Mouse (Mus musculus): ENCODE data around the gene Myoz2. TPM values are rescaled to one million over a fixed set of nuclear protein-coding genes. Genes with fewer than 3 reads are reported as not detected.

Myoz2 gene
- polyA plus RNA-seq, 1 experiment = not detected

- TF ChIP-seq CTCF (IDR thresholded peaks at IDR 0.05; ENCODE audit: extremely low read depth, insufficient read depth, low read length) (no peak), POLR2A (IDR thresholded peaks at IDR 0.05; ENCODE audit: extremely low read depth, insufficient read depth, low read length) (no peak)
- H3K4me3 ChIP-seq (ENCODE audit: insufficient read depth, low read length) = no peak overlapping the region
- no peaks in the 10 kb centered on the region; the same call in 1 of the 2 replicates for H3K4me1 ChIP-seq (ENCODE audit: control insufficient read depth, insufficient read depth, low read length)
- no peak overlapping the region for H3K27ac ChIP-seq (ENCODE audit: insufficient read depth, low read length)
Observed at GRCm38 (mm10) chr3:123065466-123065865, 30.7 kb upstream of the Myoz2 start.

GRCm38 (mm10) chr3:123064186-123064585, 29.4 kb upstream of the Myoz2 start:
- Histone ChIP-seq H3K4me1 (ENCODE audit: control insufficient read depth, insufficient read depth, low read length) (no peaks in the 10 kb centered on the region; the same call in 1 of the 2 replicates), H3K27ac (ENCODE audit: insufficient read depth, low read length) (no peak overlapping the region), H3K4me3 (ENCODE audit: insufficient read depth, low read length) (no peak overlapping the region)
- TF ChIP-seq CTCF (IDR thresholded peaks at IDR 0.05; ENCODE audit: extremely low read depth, insufficient read depth, low read length) (no peak), POLR2A (IDR thresholded peaks at IDR 0.05; ENCODE audit: extremely low read depth, insufficient read depth, low read length) (no peak)

- no peak overlapping the region for H3K4me3 ChIP-seq (ENCODE audit: insufficient read depth, low read length)
- no peak overlapping the region for H3K27ac ChIP-seq (ENCODE audit: insufficient read depth, low read length)
- no peaks in the 10 kb centered on the region; the same call in 1 of the 2 replicates for H3K4me1 ChIP-seq (ENCODE audit: control insufficient read depth, insufficient read depth, low read length)
- TF ChIP-seq POLR2A (IDR thresholded peaks at IDR 0.05; ENCODE audit: extremely low read depth, insufficient read depth, low read length) (no peak), CTCF (IDR thresholded peaks at IDR 0.05; ENCODE audit: extremely low read depth, insufficient read depth, low read length) (no peak)
Observed at GRCm38 (mm10) chr3:123061931-123062330, 27.1 kb upstream of the Myoz2 start.

- no peak for TF ChIP-seq CTCF (IDR thresholded peaks at IDR 0.05; ENCODE audit: extremely low read depth, insufficient read depth, low read length)
- TF ChIP-seq POLR2A (IDR thresholded peaks at IDR 0.05; ENCODE audit: extremely low read depth, insufficient read depth, low read length) = no peak
- no peaks in the 10 kb centered on the region; the same call in 1 of the 2 replicates for H3K4me1 ChIP-seq (ENCODE audit: control insufficient read depth, insufficient read depth, low read length)
- H3K27ac ChIP-seq (ENCODE audit: insufficient read depth, low read length) = no peak overlapping the region
Observed at GRCm38 (mm10) chr3:123058832-123059231, 24.0 kb upstream of the Myoz2 start.

GRCm38 (mm10) chr3:123054178-123054577, 19.4 kb upstream of the Myoz2 start:
- no peak for TF ChIP-seq CTCF (IDR thresholded peaks at IDR 0.05; ENCODE audit: extremely low read depth, insufficient read depth, low read length)
- no peak for TF ChIP-seq POLR2A (IDR thresholded peaks at IDR 0.05; ENCODE audit: extremely low read depth, insufficient read depth, low read length)
- Histone ChIP-seq H3K27ac (ENCODE audit: insufficient read depth, low read length) (peak overlapping the region; percentile 35; the same call in 1 of the 2 replicates), H3K4me3 (ENCODE audit: insufficient read depth, low read length) (no peak overlapping the region), H3K4me1 (ENCODE audit: control insufficient read depth, insufficient read depth, low read length) (no peaks in the 10 kb centered on the region)

More at GRCm38 (mm10) chr3:123058832-123059231, 24.0 kb upstream of the Myoz2 start:
- H3K4me3 ChIP-seq (ENCODE audit: insufficient read depth, low read length) = no peak overlapping the region

GRCm38 (mm10) chr3:123053192-123053938, 18.6 kb upstream of the Myoz2 start:
- Histone ChIP-seq H3K4me1 (ENCODE audit: control insufficient read depth, insufficient read depth, low read length) (no peaks in the 10 kb centered on the region), H3K27ac (ENCODE audit: insufficient read depth, low read length) (no peak overlapping the region), H3K4me3 (ENCODE audit: insufficient read depth, low read length) (no peak overlapping the region)
- TF ChIP-seq POLR2A (IDR thresholded peaks at IDR 0.05; ENCODE audit: extremely low read depth, insufficient read depth, low read length) (no peak), CTCF (IDR thresholded peaks at IDR 0.05; ENCODE audit: extremely low read depth, insufficient read depth, low read length) (no peak)

- no peak overlapping the region for H3K4me3 ChIP-seq (ENCODE audit: insufficient read depth, low read length)
- no peak overlapping the region for H3K27ac ChIP-seq (ENCODE audit: insufficient read depth, low read length)
- no peaks in the 10 kb centered on the region for H3K4me1 ChIP-seq (ENCODE audit: control insufficient read depth, insufficient read depth, low read length)
- no peak for TF ChIP-seq CTCF (IDR thresholded peaks at IDR 0.05; ENCODE audit: extremely low read depth, insufficient read depth, low read length)
Observed at GRCm38 (mm10) chr3:123042308-123042707, 7.5 kb upstream of the Myoz2 start.

GRCm38 (mm10) chr3:123033804-123034203, 1.0 kb downstream of the Myoz2 start:
- Histone ChIP-seq H3K4me1 (ENCODE audit: control insufficient read depth, insufficient read depth, low read length) (no peaks in the 10 kb centered on the region), H3K27ac (ENCODE audit: insufficient read depth, low read length) (no peak overlapping the region), H3K4me3 (ENCODE audit: insufficient read depth, low read length) (no peak overlapping the region)
- TF ChIP-seq CTCF (IDR thresholded peaks at IDR 0.05; ENCODE audit: extremely low read depth, insufficient read depth, low read length) (no peak), POLR2A (IDR thresholded peaks at IDR 0.05; ENCODE audit: extremely low read depth, insufficient read depth, low read length) (no peak)

- Histone ChIP-seq H3K4me3 (ENCODE audit: insufficient read depth, low read length) (no peak overlapping the region), H3K4me1 (ENCODE audit: control insufficient read depth, insufficient read depth, low read length) (no peaks in the 10 kb centered on the region), H3K27ac (ENCODE audit: insufficient read depth, low read length) (no peak overlapping the region)
- no peak for TF ChIP-seq POLR2A (IDR thresholded peaks at IDR 0.05; ENCODE audit: extremely low read depth, insufficient read depth, low read length)
- TF ChIP-seq CTCF (IDR thresholded peaks at IDR 0.05; ENCODE audit: extremely low read depth, insufficient read depth, low read length) = no peak
Observed at GRCm38 (mm10) chr3:123025634-123026033, 9.2 kb downstream of the Myoz2 start.

All from cortical plate, adult 2 months (tissue).